Mouse (Mus musculus) liver, embryonic 12.5 days (tissue): ENCODE results near the gene Krtap11-1. TPM values are rescaled to one million over a fixed set of nuclear protein-coding genes. Genes with fewer than 3 reads are reported as not detected.

Experiments used
- ATAC-seq: fragments of 200-750 bp; cut with Nextera tagmentation; 2 replicates; pipeline ENCODE4 v1.8.0; 2017; ENCODE audit warnings: moderate number of reproducible peaks, mild to moderate bottlenecking, moderate library complexity
- H3K27ac ChIP-seq: fragments of 300-500 bp; sonication (generic); 2 replicates; pipeline ENCODE4 v1.5.1; 2016; ENCODE audit warnings: mild to moderate bottlenecking
- H3K27me3 ChIP-seq: fragments of 300-500 bp; sonication (generic); replicated peaks from 2 replicates; pipeline ENCODE4 v1.6.1; 2016; ENCODE audit warnings: mild to moderate bottlenecking, moderate library complexity
- H3K36me3 ChIP-seq: fragments of 300-500 bp; sonication (generic); 2 replicates; pipeline ENCODE4 v1.6.1; 2016; ENCODE audit warnings: mild to moderate bottlenecking, moderate library complexity
- H3K4me1 ChIP-seq: fragments of 300-500 bp; sonication (generic); 2 replicates; pipeline ENCODE4 v1.6.1; 2016
- H3K4me2 ChIP-seq: fragments of 300-500 bp; sonication (generic); 2 replicates; pipeline ENCODE4 v1.6.1; 2016; ENCODE audit warnings: mild to moderate bottlenecking, moderate library complexity
- H3K4me3 ChIP-seq: fragments of 300-500 bp; sonication (generic); 2 replicates; pipeline ENCODE4 v1.5.1; 2016; ENCODE audit warnings: mild to moderate bottlenecking, moderate library complexity
- H3K9ac ChIP-seq: fragments of 300-500 bp; sonication (generic); 2 replicates; pipeline ENCODE4 v1.6.1; 2016; ENCODE audit warnings: mild to moderate bottlenecking, moderate library complexity
- H3K9me3 ChIP-seq: fragments of 300-500 bp; sonication (generic); replicated peaks from 2 replicates; pipeline ENCODE4 v1.6.1; 2016; ENCODE audit warnings: mild to moderate bottlenecking, moderate library complexity
- WGBS: fragments of 180-500 bp; shearing (Covaris S2); methylation state at CpG from one replicate; pipeline ENCODE4 v1.1.7; 2016; ENCODE audit not compliant: insufficient replicate concordance; 5-methylcytosine and 5-hydroxymethylcytosine counted together
- polyA plus RNA-seq: library from polyadenylated mRNA; unstranded; fragments of >200 nt; fragmentation: Nextera tagmentation; extraction: Ambion mirVana; gene quantifications from 2 replicates; pipeline ENCODE4 v1.2.1, GENCODE M21; 2016

Gene Krtap11-1
- polyA plus RNA-seq: not detected in 2 replicates

- ATAC-seq: no peak
- Histone ChIP-seq H3K27ac (no peak within 1 kb of the TSS), H3K4me3 (no peak within 1 kb of the TSS), H3K4me2 (no peak within 1 kb of the TSS), H3K9ac (no peak within 1 kb of the TSS), H3K27me3 (no peaks in the 10 kb centered on the region), H3K36me3 (no peaks in the 10 kb centered on the region), H3K9me3 (peaks cover 4% of the 10 kb centered on the region; the same call in 1 of the 2 replicates), H3K4me1 (no peaks in the 10 kb centered on the region)
- WGBS: 79% methylated on average over 5 of the region's 5 CpGs
These were observed at the start of gene Krtap11-1 for GRCm38 (mm10) chr16:89571083-89571482. Gene Krtap11-1, minus strand, starts transcription at chr16:89571183.

- Histone ChIP-seq H3K27ac (no peak overlapping the region), H3K9me3 (peaks cover 5% of the 10 kb centered on the region; the same call in 1 of the 2 replicates), H3K9ac (no peak overlapping the region), H3K4me3 (no peak overlapping the region), H3K27me3 (no peaks in the 10 kb centered on the region), H3K4me2 (no peak overlapping the region), H3K36me3 (no peaks in the 10 kb centered on the region), H3K4me1 (no peaks in the 10 kb centered on the region)
- ATAC-seq: no peak
- 75% methylated on average over 7 of the region's 7 CpGs for WGBS
These were observed 47.2 kb upstream of the Krtap11-1 start for GRCm38 (mm10) chr16:89618190-89618589.

- no peak for ATAC-seq
- WGBS: 58% methylated on average over 3 of the region's 3 CpGs
- no peak overlapping the region for H3K4me3 ChIP-seq
- no peaks in the 10 kb centered on the region for H3K27me3 ChIP-seq
- H3K27ac ChIP-seq: no peak overlapping the region
- H3K9ac ChIP-seq: no peak overlapping the region
- peaks cover 5% of the 10 kb centered on the region; the same call in 1 of the 2 replicates for H3K9me3 ChIP-seq
- no peak overlapping the region for H3K4me2 ChIP-seq
- H3K36me3 ChIP-seq: no peaks in the 10 kb centered on the region
- no peaks in the 10 kb centered on the region for H3K4me1 ChIP-seq
These were observed 46.3 kb upstream of the Krtap11-1 start for GRCm38 (mm10) chr16:89617251-89617650.

- Histone ChIP-seq H3K36me3 (no peaks in the 10 kb centered on the region), H3K4me2 (no peak overlapping the region), H3K27ac (no peak overlapping the region), H3K4me1 (no peaks in the 10 kb centered on the region), H3K4me3 (no peak overlapping the region), H3K9ac (no peak overlapping the region), H3K27me3 (no peaks in the 10 kb centered on the region), H3K9me3 (peaks cover 5% of the 10 kb centered on the region; the same call in 1 of the 2 replicates)
- no peak for ATAC-seq
- WGBS: 77% methylated on average over 12 of the region's 12 CpGs
These were observed 42.7 kb upstream of the Krtap11-1 start for GRCm38 (mm10) chr16:89613726-89614125.

- Histone ChIP-seq H3K4me1 (no peaks in the 10 kb centered on the region), H3K9me3 (peaks cover 4% of the 10 kb centered on the region; the same call in 1 of the 2 replicates), H3K36me3 (no peaks in the 10 kb centered on the region), H3K9ac (no peak overlapping the region), H3K27ac (no peak overlapping the region), H3K27me3 (no peaks in the 10 kb centered on the region), H3K4me2 (no peak overlapping the region), H3K4me3 (no peak overlapping the region)
- WGBS: 57% methylated on average over 4 of the region's 4 CpGs
- ATAC-seq: no peak
These were observed 37.8 kb upstream of the Krtap11-1 start for GRCm38 (mm10) chr16:89608791-89609185.

DNA sequence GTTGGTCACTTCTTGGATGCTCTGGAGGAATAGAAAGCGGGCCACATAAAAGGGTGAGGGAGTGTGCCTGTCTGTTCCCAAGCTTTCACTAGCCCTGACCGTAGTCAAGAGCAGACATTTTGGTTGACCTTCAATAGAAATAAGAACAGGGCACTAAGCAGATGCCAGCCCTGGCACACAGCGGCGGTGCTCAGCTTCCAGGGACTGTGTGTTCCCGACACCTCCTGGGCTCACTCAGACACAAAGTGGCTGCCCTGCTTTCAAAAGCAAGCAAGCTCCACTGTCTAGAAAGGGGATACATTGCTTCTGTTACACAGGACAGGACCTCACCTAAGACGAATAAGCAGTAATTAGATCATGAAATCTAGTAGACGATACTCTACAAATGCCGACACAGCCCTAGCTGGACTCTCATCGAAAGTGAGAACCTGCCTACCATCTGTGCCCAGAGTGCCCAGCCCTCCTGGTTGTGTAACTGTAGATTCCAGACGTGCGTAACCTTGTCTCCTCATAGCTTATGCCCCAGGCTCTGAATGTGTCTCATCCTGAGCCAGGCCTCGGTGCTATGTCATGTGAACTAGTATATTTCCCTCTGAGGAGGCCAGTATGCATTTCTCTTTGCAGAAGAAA, 37.3 kb upstream of the Krtap11-1 start:
- no peak overlapping the region for H3K9ac ChIP-seq
- H3K27me3 ChIP-seq: no peaks in the 10 kb centered on the region
- no peak overlapping the region for H3K4me2 ChIP-seq
- WGBS: 73% methylated on average over 12 of the region's 12 CpGs
- H3K4me1 ChIP-seq: no peaks in the 10 kb centered on the region
- H3K27ac ChIP-seq: no peak overlapping the region
- H3K4me3 ChIP-seq: no peak overlapping the region
- H3K9me3 ChIP-seq: no peaks in the 10 kb centered on the region
- no peaks in the 10 kb centered on the region for H3K36me3 ChIP-seq
- ATAC-seq: no peak

DNA sequence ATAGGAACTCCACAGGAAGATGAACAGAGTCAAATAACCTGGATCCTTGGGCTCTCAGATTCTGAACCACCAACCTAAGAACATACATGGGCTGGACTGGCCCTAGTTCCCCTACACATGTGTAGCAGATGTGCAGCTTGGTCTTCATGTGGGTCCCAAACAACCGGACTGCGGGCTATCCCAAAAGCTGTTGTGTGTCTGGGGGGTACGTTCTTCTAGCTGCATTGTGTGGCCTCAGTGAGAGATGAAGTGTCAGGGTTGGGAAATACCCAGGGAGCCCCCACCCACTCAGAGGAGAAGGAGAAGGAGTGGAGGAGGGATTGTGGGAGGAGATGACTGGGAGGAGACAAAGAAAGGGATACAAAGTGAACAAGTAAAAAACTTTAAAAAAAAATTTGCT, 36.0 kb upstream of the Krtap11-1 start:
- 71% methylated on average over 3 of the region's 3 CpGs for whole genome bisulfite sequencing
- no peak overlapping the region for H3K27ac ChIP-seq
- H3K4me1 ChIP-seq: no peaks in the 10 kb centered on the region
- H3K4me2 ChIP-seq: no peak overlapping the region
- H3K27me3 ChIP-seq: no peaks in the 10 kb centered on the region
- H3K9me3 ChIP-seq: no peaks in the 10 kb centered on the region
- H3K4me3 ChIP-seq: no peak overlapping the region
- H3K36me3 ChIP-seq: no peaks in the 10 kb centered on the region
- ATAC-seq: no peak
- no peak overlapping the region for H3K9ac ChIP-seq

DNA sequence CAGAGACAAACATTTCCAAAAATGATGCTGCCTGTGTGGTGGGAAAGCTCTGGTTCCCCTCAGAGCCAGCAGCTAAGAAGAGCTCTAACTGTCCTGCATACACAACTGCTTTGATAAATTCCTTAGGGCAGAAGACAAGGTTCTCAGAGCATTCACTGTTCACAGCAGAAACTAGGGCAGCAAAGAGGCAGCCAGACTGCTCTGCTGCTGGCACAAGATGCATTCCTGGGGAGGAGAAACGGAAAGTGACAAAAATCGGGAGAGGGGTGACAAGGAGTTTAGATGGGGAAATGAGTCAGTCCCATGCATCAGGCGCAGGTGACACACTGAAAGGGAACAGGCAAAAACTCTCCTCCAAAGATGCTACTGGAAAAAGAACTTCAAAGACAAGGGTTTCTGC, 16.2 kb upstream of the Krtap11-1 start:
- no peak overlapping the region for H3K27ac ChIP-seq
- WGBS: 52% methylated on average over 3 of the region's 3 CpGs

GRCm38 (mm10) chr16:89585604-89586508, 14.9 kb upstream of the Krtap11-1 start:
- WGBS: 54% methylated on average over 9 of the region's 9 CpGs

More for the DNA sequence above, 16.2 kb upstream of the Krtap11-1 start:
- no peak for ATAC-seq
- H3K4me1 ChIP-seq: no peaks in the 10 kb centered on the region
- H3K4me3 ChIP-seq: no peak overlapping the region
- H3K36me3 ChIP-seq: no peaks in the 10 kb centered on the region
- no peaks in the 10 kb centered on the region for H3K9me3 ChIP-seq
- no peak overlapping the region for H3K9ac ChIP-seq
- H3K27me3 ChIP-seq: no peaks in the 10 kb centered on the region
- no peak overlapping the region for H3K4me2 ChIP-seq

DNA sequence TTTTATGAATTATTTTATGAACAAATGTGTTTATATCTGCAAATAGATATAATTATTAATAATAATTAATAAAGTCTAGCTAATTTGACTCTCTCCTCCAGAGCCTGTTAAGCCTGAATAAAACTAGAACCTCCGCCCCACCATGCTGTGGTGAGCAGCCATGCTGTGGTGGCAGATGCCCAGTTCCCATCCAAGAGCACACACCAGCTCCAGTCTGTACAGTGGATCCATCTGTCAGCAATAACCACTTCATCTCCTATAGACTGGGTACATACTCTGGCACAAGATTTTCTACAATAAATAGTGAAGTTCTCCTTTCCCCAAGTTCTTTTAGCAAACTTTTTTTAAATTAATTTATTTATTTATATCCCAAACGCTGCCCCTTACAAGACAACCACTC, 10.7 kb upstream of the Krtap11-1 start:
- no peak for ATAC-seq
- no peaks in the 10 kb centered on the region for H3K27me3 ChIP-seq
- no peak overlapping the region for H3K27ac ChIP-seq
- WGBS: 70% methylated on average over 2 of the region's 2 CpGs
- H3K9me3 ChIP-seq: no peaks in the 10 kb centered on the region
- H3K9ac ChIP-seq: no peak overlapping the region
- H3K36me3 ChIP-seq: no peaks in the 10 kb centered on the region
- no peak overlapping the region for H3K4me2 ChIP-seq
- no peak overlapping the region for H3K4me3 ChIP-seq
- no peaks in the 10 kb centered on the region for H3K4me1 ChIP-seq

More at GRCm38 (mm10) chr16:89585604-89586508, 14.9 kb upstream of the Krtap11-1 start:
- Histone ChIP-seq H3K4me3 (no peak overlapping the region), H3K36me3 (no peaks in the 10 kb centered on the region), H3K27me3 (no peaks in the 10 kb centered on the region), H3K4me2 (no peak overlapping the region), H3K4me1 (no peaks in the 10 kb centered on the region), H3K27ac (no peak overlapping the region), H3K9me3 (no peaks in the 10 kb centered on the region), H3K9ac (no peak overlapping the region)
- ATAC-seq: peak; percentile 61

- no peak overlapping the region for H3K4me2 ChIP-seq
- no peak overlapping the region for H3K9ac ChIP-seq
- peaks cover 4% of the 10 kb centered on the region; the same call in 1 of the 2 replicates for H3K9me3 ChIP-seq
- no peak overlapping the region for H3K4me3 ChIP-seq
- no peaks in the 10 kb centered on the region for H3K27me3 ChIP-seq
- no peak overlapping the region for H3K27ac ChIP-seq
- WGBS: 78% methylated on average over 9 of the region's 9 CpGs
- ATAC-seq: no peak
- H3K4me1 ChIP-seq: no peaks in the 10 kb centered on the region
- no peaks in the 10 kb centered on the region for H3K36me3 ChIP-seq
These were observed 467 bp downstream of the Krtap11-1 start for GRCm38 (mm10) chr16:89570516-89570915.

- Histone ChIP-seq H3K27me3 (no peaks in the 10 kb centered on the region), H3K4me1 (no peaks in the 10 kb centered on the region), H3K4me2 (no peak overlapping the region), H3K36me3 (no peaks in the 10 kb centered on the region), H3K27ac (no peak overlapping the region), H3K9me3 (peaks cover 4% of the 10 kb centered on the region; the same call in 1 of the 2 replicates), H3K4me3 (no peak overlapping the region), H3K9ac (no peak overlapping the region)
- WGBS: 77% methylated on average over 6 of the region's 6 CpGs
- no peak for ATAC-seq
These were observed 1.8 kb downstream of the Krtap11-1 start for GRCm38 (mm10) chr16:89569136-89569535.
